ENCODE assay signal across 8 mouse cellular contexts in the genomic region with DNA sequence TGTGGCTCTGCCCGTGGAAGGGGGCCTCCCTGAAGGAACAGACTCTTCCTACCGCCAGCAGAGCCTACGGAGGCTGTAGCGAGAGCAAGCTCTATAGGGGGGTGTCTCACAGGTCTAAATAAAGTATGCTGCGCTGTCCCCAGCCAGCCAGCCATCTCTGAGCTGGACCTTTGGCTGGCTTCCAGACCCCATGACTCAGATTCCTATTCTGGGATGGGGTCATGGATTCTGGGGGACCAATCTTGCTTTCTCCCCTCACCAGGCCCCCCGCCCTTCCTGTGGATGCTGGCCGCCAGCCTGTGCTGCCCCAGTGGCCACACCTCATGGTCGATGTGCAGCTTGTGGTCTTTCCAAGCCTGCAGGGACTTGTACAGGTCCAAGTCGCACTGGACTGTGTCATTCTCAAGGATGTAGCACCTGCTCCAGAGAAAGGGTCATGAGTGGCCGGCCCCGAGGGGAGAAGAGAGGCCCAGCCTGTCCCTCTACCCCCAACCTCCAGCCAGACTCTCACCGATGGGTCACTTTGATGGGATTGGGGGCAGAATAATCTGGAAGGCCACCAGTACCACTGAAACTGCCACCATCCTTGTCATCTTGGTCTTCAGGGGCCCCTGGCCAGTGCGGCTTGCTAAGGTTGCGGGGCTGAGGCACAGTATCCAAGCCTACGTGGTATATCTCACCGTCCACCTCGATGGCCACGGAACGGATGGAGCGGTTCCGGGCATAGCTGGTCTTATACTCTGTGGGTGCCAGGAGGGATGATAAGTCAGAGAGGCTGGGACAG.
DNase-seq lines count a peak whose midpoint lies in the region; ATAC-seq lines count a peak whose summit lies in the region.

No protein-coding gene starts in this region.

- peak overlapping the region; percentile 43 for H3K27ac ChIP-seq in limb, embryonic 15.5 days

- H3K9me3 ChIP-seq in limb, embryonic 15.5 days = no peaks in the 10 kb centered on the region

- no peak overlapping the region for H3K4me2 ChIP-seq in limb, embryonic 15.5 days

- 79% methylated on average over 21 of the region's 21 CpGs for WGBS in limb, embryonic 15.5 days

- DNase-seq in 416B (ENCODE audit: low read depth) = peak; percentile 17
- peak; percentile 76 for DNase-seq in adrenal gland, postnatal 25 days
- DNase-seq in heart, postnatal 10 days = peak; percentile 93 to 94
- DNase-seq in ovary, adult 18-20 months (ENCODE audit: low spot score) = no peak
- no peak for DNase-seq in cerebellum, adult 11 months

- intact Hi-C loops in heart, postnatal 10 days (cut with DNase I) = loop anchor here (10.0 kb wide), 1 partner anchor 704 kb away; no protein-coding TSS in a partner anchor

- H3K4me3 ChIP-seq in limb, embryonic 15.5 days = no peak overlapping the region

- H3K36me3 ChIP-seq in limb, embryonic 15.5 days = peaks cover 79% of the 10 kb centered on the region

- no peaks in the 10 kb centered on the region for H3K27me3 ChIP-seq in limb, embryonic 15.5 days

- ATAC-seq in limb, embryonic 15.5 days (ENCODE audit: insufficient number of reproducible peaks, low FRiP score, low TSS enrichment, low read depth) = no peak; the same call in 1 of the 2 replicates
- ATAC-seq in activated CD4-positive, CD25-positive, alpha-beta regulatory T cell, adult 4 months = no peak
- ATAC-seq in megakaryocyte progenitor cell, adult 5-6 weeks (replicated peaks; ENCODE audit: poor library complexity) = no peak

- H3K4me1 ChIP-seq in limb, embryonic 15.5 days = peaks cover 25% of the 10 kb centered on the region

- no peak overlapping the region for H3K9ac ChIP-seq in limb, embryonic 15.5 days

Comparison
In these comparisons a context has a peak if more than half of its experiments do, and no peak if none do; other contexts are left out.
1. DNase-seq: peak in 416B (single experiment), adrenal gland, postnatal 25 days (single experiment) and heart, postnatal 10 days (2 of 2); none in ovary, adult 18-20 months (single experiment) and cerebellum, adult 11 months (single experiment).